Mouse (Mus musculus) right cerebral cortex, postnatal 14 days (tissue): ENCODE measurements around the gene Tmed6.
"Not testable (repeated sequence)": the region's sequence is repeated elsewhere in the genome, so short reads cannot be mapped to it uniquely, and the experiment has no call there.

Experiments used
- DNase-seq: peaks from one replicate; pipeline ENCODE4 v3.0.0; 2022

The Tmed6 gene

GRCm38 (mm10) chr8:107065511-107066496, at the start of gene Tmed6:
Gene Tmed6 (minus strand): TSS chr8:107065644.
- DNase-seq = no peak

DNA sequence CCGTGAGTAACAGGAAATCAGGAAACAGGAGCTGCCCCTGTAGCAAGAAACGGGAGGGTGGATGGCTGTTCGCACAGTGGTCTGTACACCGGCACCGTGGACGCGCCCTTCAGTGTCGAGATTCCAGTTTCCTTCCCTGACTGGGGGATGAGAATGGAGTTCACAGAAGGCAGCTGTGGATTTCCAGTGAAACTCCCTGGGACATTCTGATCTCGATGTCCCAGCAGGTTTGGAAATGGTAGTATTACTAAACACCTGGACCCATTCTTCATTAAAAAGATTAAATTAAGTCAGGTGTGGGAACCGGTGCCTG, 49.5 kb upstream of the Tmed6 start:
- no peak for DNase-seq

DNA sequence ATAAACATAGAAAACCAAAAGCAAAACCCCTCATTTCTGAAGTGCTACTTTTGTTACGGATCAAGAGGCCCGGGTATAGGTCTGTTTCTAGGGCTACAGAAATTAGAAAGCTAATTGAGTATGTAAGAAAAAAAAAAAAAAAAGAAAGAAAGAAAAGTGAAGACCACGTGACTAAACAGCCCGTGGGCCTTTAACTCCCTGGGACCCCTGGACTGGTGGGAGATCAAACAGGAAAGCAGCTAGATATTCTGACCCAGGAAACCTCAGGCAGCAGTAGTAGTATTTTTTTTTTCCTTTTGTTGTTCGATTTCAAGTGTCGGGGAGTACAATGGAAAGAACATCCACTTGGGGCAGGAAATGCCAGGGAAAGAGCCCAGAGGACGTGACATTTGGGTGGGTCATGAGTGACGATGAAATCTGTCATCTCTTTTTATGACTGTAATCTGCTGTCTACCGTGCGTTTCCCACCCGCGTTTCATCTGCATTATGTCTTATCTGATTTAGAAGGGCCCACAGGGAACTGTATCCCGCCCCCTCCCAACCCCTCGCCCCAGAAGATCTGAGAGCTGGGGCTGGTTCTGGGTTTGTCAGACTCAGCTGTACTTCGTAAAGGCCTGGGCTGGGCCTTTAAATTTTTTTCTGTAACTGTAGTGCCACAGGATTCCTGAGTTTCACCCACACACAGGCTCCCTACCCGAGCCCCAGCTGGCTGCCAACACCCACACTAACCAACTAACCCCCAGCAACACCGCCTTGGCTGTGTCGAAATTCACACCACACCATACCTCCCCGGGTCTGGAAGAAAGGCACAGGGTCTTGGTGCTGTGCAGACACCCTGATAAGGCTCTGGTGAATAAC, 48.9 kb upstream of the Tmed6 start:
- DNase-seq = no peak

GRCm38 (mm10) chr8:107113209-107113608, 47.8 kb upstream of the Tmed6 start:
- no peak for DNase-seq

DNA sequence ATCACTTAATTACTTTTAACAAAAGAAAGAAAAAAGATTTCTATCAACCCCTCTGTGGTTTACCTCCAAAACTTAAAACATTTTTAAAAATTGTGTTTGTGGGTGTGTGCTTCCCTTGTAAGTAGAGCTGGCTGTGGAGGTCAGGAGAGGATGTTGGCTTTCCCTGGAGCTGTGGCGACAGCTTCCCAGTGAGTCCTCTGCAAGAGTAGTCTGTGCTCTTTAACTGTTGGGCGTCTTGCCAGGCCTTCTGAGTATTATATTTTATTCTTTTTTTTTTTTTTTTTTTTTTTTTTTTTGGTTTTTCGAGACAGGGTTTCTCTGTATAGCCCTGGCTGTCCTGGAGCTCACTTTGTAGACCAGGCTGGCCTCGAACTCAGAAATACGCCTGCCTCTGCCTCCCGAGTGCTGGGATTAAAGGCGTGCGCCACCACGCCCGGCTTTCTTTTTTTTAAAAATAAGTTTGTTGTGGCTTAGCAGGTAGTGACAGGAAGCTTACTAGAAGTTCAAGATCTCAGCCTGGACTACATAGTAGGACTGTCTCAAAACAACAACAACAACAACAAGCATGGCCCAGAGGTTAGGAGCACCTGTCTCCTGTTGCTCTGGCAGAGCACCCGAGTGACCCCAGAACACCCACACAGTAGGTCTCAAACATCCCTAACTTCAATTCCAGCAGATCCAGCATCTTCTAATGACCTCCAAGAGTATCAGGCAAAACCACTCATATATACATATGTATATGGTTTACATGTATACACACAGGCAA, 46.1 kb upstream of the Tmed6 start:
- DNase-seq = no peak

- no peak for DNase-seq
Measured at GRCm38 (mm10) chr8:107110629-107111330, 45.3 kb upstream of the Tmed6 start.

GRCm38 (mm10) chr8:107109816-107110435, 44.5 kb upstream of the Tmed6 start:
- DNase-seq = no peak

- DNase-seq = no peak
Measured at GRCm38 (mm10) chr8:107108978-107109720, 43.7 kb upstream of the Tmed6 start.

GRCm38 (mm10) chr8:107108089-107108488, 42.6 kb upstream of the Tmed6 start:
- not testable (repeated sequence) for DNase-seq

GRCm38 (mm10) chr8:107104547-107104946, 39.1 kb upstream of the Tmed6 start:
- DNase-seq = peak; percentile 83

DNA sequence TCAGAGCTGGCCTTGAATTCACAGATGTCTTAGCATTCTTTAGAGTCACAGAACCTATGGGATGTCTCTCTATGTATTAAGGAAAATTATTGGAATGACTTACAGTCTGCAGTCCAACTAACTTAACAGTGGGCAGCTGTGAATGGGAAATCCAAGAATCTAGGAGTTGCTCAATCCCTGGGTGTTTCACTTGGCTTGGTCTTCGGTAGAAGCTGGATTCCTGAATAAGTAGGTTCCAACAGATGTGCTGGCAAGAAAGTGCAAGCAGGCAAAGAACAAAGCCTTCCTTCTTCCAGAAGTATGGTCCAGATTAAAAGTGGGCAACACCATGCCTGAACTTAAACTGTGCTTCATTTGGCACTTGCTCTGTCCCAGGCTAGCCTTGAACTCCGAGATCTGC, 35.2 kb upstream of the Tmed6 start:
- no peak for DNase-seq

GRCm38 (mm10) chr8:107096366-107097036, 31.1 kb upstream of the Tmed6 start, which contains the start of gene Terf2:
Gene Terf2 (minus strand): TSS chr8:107096547.
- DNase-seq = peak; percentile 94

- DNase-seq = no peak
Measured at GRCm38 (mm10) chr8:107095717-107096365, 30.4 kb upstream of the Tmed6 start.

- no peak for DNase-seq
Measured at GRCm38 (mm10) chr8:107090531-107090930, 25.1 kb upstream of the Tmed6 start.

DNA sequence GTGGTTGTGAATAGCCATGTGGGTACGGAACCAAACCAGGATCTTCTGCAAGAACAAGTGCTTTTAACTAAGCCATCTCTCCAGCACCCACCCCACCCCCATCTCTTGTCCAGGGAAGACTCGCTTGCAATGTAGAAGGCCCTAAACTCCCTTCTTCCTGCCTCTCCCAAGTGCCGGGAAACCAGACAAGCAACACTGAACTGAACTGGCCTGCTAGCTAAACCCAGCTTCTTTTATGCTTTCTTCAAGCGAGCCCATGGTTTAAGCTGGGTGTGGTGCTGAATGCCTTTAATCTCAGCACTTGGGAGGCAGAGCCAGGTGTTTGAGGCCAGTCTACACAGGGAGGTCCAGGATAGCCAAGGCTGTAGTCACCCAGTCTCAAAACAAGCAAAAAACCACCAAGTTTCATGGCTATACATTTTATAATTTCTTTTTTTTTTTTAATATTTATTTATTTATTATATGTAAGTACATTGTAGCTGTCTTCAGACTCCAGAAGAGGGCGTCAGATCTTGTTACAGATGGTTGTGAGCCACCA, 23.2 kb upstream of the Tmed6 start:
- no peak for DNase-seq

DNA sequence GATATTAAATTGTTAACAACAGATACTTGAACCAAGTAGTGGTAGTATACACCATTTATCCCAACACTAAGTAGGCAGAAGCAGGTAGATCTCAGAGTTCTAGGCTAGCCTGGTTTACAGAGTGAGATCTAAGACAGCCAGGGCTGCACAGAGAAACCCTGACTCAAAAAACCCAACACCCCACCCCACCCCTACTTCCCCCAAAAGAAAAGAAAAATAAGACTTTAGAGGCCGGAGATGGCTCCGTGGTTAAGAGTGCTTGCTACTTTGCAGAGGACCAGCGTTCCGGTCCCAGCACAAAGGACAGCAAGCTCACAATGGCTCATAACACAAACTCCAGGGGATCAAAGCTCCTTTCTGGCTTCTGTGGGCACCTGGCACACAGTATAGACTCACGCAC, 20.6 kb upstream of the Tmed6 start:
- no peak for DNase-seq

GRCm38 (mm10) chr8:107085358-107085757, 19.9 kb upstream of the Tmed6 start:
- no peak for DNase-seq

DNA sequence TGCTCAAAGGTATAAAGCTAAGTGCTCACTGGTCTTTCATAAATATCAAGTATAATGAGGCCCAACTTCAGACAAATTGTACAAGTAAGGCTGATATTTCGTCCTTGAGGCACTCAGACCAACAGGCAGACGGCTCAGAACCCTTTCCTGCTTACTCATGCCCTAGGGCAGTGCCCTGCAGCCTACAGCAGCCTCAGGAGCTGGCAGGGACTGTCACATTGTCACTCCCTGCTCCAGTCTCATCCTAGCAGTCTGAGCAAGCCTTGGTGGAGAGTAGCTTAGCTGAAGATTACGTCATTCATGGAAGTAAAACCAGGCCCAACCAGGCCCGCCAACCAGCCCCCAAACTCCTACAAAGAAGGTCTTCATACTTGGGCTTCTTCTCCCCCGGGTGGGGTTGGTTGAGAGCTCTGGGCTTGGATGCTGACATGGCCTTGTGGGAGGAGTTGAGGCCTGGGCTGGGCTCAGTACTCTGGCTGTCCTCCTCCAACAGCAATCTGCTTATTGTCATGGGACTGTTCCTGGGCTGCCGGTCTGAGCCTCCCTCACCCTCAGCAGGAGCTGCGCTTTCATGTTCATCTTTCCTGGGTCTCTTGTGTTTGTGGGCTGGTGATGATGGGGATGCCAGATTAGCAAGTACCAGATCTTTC, 10.9 kb upstream of the Tmed6 start:
- no peak for DNase-seq

GRCm38 (mm10) chr8:107074128-107074527, 8.7 kb upstream of the Tmed6 start:
- DNase-seq = no peak
